Mouse (Mus musculus): Measurements from ENCODE around the gene Pbx2. TPM values are rescaled to one million over a fixed set of nuclear protein-coding genes. Genes with fewer than 3 reads are reported as not detected.

Gene Pbx2
- total and polyA plus RNA-seq, 3 experiments = 25.1 to 138 (median 35.8) TPM

GRCm38 (mm10) chr17:34631647-34632046, 40.6 kb downstream of the Pbx2 start:
- TF ChIP-seq CTCF (IDR thresholded peaks at IDR 0.05; ENCODE audit: low read depth, low read length) (no peak), GATA1 (IDR thresholded peaks at IDR 0.05; ENCODE audit: borderline replicate concordance, low read length) (no peak), GATA2 (IDR thresholded peaks at IDR 0.05; ENCODE audit: borderline replicate concordance, low read depth, low read length) (no peak), POLR2AphosphoS5 (IDR thresholded peaks at IDR 0.05; ENCODE audit: insufficient replicate concordance, low read depth, low read length) (no peak), TAL1 (conservative IDR thresholded peaks at IDR 0.05; ENCODE audit: low read depth, low read length) (no peak)
- no peaks in the 10 kb centered on the region for H3K36me3 ChIP-seq (replicated peaks)
- no peak for ATAC-seq (ENCODE audit: extremely low read depth, insufficient number of reproducible peaks, low FRiP score, poor library complexity, severe bottlenecking)
- H3K4me1 ChIP-seq (ENCODE audit: insufficient read depth, low read depth, low read length) = peaks cover 16% of the 10 kb centered on the region
- H3K4me3 ChIP-seq (ENCODE audit: low read depth, low read length) = no peak overlapping the region
- DNase-seq (ENCODE audit: low spot score) = no peak
- H3K27me3 ChIP-seq (ENCODE audit: insufficient read depth, low read length) = peaks cover 50% of the 10 kb centered on the region
- H3K9me3 ChIP-seq (replicated peaks) = no peaks in the 10 kb centered on the region

DNA sequence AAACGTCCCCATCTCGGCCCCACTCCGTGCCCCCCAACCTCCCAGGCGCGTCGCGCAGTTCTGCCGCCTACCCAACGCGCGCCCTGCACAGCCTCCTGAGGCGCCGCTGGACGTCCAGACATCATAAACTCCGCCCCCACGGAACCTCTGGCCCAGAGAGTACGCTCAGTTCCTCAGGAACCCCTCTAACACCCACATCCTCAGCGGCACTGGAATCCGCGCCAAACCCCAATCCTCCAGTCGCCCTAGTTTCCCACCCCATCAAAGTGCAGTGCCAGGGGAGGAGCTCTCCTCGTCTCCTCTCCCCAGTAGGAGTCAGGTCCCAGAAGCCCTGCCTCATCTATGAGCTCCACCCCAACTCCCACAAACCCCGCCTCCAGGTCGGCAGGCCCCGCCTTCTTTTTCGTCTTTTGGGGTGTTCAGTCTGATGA, 41.2 kb downstream of the Pbx2 start:
- Histone ChIP-seq H3K27me3 (ENCODE audit: insufficient read depth, low read length) (peaks cover 50% of the 10 kb centered on the region), H3K4me3 (ENCODE audit: low read depth, low read length) (no peak overlapping the region), H3K36me3 (replicated peaks) (no peaks in the 10 kb centered on the region), H3K9me3 (replicated peaks) (no peaks in the 10 kb centered on the region), H3K4me1 (ENCODE audit: insufficient read depth, low read depth, low read length) (peaks cover 13% of the 10 kb centered on the region)
- no peak for TF ChIP-seq GATA2 (IDR thresholded peaks at IDR 0.05; ENCODE audit: borderline replicate concordance, low read depth, low read length)
- no peak for TF ChIP-seq TAL1 (conservative IDR thresholded peaks at IDR 0.05; ENCODE audit: low read depth, low read length)
- no peak for TF ChIP-seq CTCF (IDR thresholded peaks at IDR 0.05; ENCODE audit: low read depth, low read length)
- TF ChIP-seq POLR2AphosphoS5 (IDR thresholded peaks at IDR 0.05; ENCODE audit: insufficient replicate concordance, low read depth, low read length) = no peak
- TF ChIP-seq GATA1 (IDR thresholded peaks at IDR 0.05; ENCODE audit: borderline replicate concordance, low read length) = no peak
- DNase-seq (ENCODE audit: low spot score) (no peak), ATAC-seq (ENCODE audit: extremely low read depth, insufficient number of reproducible peaks, low FRiP score, poor library complexity, severe bottlenecking) (no peak)

GRCm38 (mm10) chr17:34635671-34636070, 44.6 kb downstream of the Pbx2 start:
- ATAC-seq (ENCODE audit: extremely low read depth, insufficient number of reproducible peaks, low FRiP score, poor library complexity, severe bottlenecking) (no peak), DNase-seq (ENCODE audit: low spot score) (no peak)
- H3K36me3 ChIP-seq (replicated peaks) = no peaks in the 10 kb centered on the region
- no peak overlapping the region for H3K4me3 ChIP-seq (ENCODE audit: low read depth, low read length)
- no peaks in the 10 kb centered on the region for H3K4me1 ChIP-seq (ENCODE audit: insufficient read depth, low read depth, low read length)
- H3K9me3 ChIP-seq (replicated peaks) = no peaks in the 10 kb centered on the region
- no peak for TF ChIP-seq CTCF (IDR thresholded peaks at IDR 0.05; ENCODE audit: low read depth, low read length)
- TF ChIP-seq TAL1 (conservative IDR thresholded peaks at IDR 0.05; ENCODE audit: low read depth, low read length) = no peak
- TF ChIP-seq GATA1 (IDR thresholded peaks at IDR 0.05; ENCODE audit: borderline replicate concordance, low read length) = no peak
- TF ChIP-seq POLR2AphosphoS5 (IDR thresholded peaks at IDR 0.05; ENCODE audit: insufficient replicate concordance, low read depth, low read length) = no peak
- no peak for TF ChIP-seq GATA2 (IDR thresholded peaks at IDR 0.05; ENCODE audit: borderline replicate concordance, low read depth, low read length)
- H3K27me3 ChIP-seq (ENCODE audit: insufficient read depth, low read length) = peaks cover 41% of the 10 kb centered on the region

DNA sequence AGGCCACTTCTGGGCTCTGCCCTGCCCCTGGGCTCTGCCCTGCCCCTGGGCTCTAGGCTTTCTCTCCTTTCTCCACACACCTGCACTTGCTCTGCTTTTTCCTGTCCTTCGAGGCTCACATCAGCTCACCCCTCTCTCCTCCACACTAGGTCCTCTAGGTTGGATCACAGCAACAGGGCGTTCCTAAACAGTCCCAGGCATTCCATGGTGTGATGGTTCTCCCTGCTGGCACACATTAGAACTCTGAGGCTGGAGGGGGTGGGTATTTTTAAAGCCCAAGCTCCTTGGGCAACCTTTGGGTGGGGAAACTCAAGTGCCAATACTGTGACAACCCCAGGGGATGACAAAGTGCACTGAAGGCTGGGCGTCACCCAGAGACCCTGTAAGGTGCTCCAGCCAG, 46.4 kb downstream of the Pbx2 start:
- peaks cover 51% of the 10 kb centered on the region for H3K27me3 ChIP-seq (ENCODE audit: insufficient read depth, low read length)

GRCm38 (mm10) chr17:34639461-34640255, 48.6 kb downstream of the Pbx2 start:
- DNase-seq (ENCODE audit: low spot score) (no peak), ATAC-seq (ENCODE audit: extremely low read depth, insufficient number of reproducible peaks, low FRiP score, poor library complexity, severe bottlenecking) (no peak)
- no peak for TF ChIP-seq POLR2AphosphoS5 (IDR thresholded peaks at IDR 0.05; ENCODE audit: insufficient replicate concordance, low read depth, low read length)
- TF ChIP-seq TAL1 (conservative IDR thresholded peaks at IDR 0.05; ENCODE audit: low read depth, low read length) = no peak
- no peak for TF ChIP-seq CTCF (IDR thresholded peaks at IDR 0.05; ENCODE audit: low read depth, low read length)
- no peak for TF ChIP-seq GATA1 (IDR thresholded peaks at IDR 0.05; ENCODE audit: borderline replicate concordance, low read length)
- Histone ChIP-seq H3K9me3 (replicated peaks) (no peaks in the 10 kb centered on the region), H3K36me3 (replicated peaks) (no peaks in the 10 kb centered on the region), H3K4me3 (ENCODE audit: low read depth, low read length) (no peak overlapping the region), H3K27me3 (ENCODE audit: insufficient read depth, low read length) (peaks cover 49% of the 10 kb centered on the region), H3K4me1 (ENCODE audit: insufficient read depth, low read depth, low read length) (no peaks in the 10 kb centered on the region; the same call in 1 of the 2 replicates)

More for the DNA sequence above, 46.4 kb downstream of the Pbx2 start:
- ATAC-seq (ENCODE audit: extremely low read depth, insufficient number of reproducible peaks, low FRiP score, poor library complexity, severe bottlenecking) (no peak), DNase-seq (ENCODE audit: low spot score) (no peak)
- TF ChIP-seq TAL1 (conservative IDR thresholded peaks at IDR 0.05; ENCODE audit: low read depth, low read length) = no peak
- no peak for TF ChIP-seq POLR2AphosphoS5 (IDR thresholded peaks at IDR 0.05; ENCODE audit: insufficient replicate concordance, low read depth, low read length)
- no peak for TF ChIP-seq CTCF (IDR thresholded peaks at IDR 0.05; ENCODE audit: low read depth, low read length)
- no peak for TF ChIP-seq GATA2 (IDR thresholded peaks at IDR 0.05; ENCODE audit: borderline replicate concordance, low read depth, low read length)
- TF ChIP-seq GATA1 (IDR thresholded peaks at IDR 0.05; ENCODE audit: borderline replicate concordance, low read length) = no peak
- Histone ChIP-seq H3K36me3 (replicated peaks) (no peaks in the 10 kb centered on the region), H3K9me3 (replicated peaks) (no peaks in the 10 kb centered on the region), H3K4me1 (ENCODE audit: insufficient read depth, low read depth, low read length) (no peaks in the 10 kb centered on the region), H3K4me3 (ENCODE audit: low read depth, low read length) (no peak overlapping the region)

DNA sequence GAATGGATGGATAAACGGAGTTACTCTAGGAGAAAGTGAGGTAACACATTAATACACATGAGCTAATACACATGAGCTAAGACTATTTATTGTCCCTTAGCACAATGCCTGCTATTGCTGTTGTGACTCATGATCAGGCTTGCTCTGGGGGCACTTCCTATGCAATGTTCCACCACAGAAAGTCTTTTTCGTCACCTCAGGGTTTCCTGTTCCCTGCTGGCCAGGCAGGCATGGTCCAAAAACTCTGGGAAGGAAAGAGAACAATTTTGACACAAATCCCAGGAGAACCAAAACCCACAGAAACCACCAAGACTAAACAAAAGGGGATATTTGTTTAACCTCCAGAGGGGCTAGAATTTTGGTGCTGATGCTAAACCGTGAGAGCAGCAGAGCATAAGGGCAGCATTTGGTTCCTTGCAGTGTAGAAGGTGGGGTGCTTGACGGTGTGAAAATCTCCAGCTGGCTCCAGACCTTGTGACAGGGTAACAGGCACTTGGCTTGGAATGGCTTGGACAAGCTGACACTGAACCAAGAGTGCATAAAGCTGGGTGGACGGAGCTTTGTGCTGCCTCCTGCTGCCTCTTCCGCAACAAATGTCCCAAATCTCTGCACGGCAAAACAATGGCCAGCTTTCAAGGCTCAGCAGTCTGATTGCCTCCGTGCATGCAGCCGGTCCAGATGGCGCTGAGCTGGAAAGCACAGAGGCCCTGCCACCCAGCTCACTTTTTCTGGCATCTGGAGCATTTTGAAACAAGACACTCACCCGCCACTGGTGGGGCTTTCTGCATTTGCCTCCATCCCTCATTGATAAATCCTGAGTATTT, 49.9 kb downstream of the Pbx2 start:
- DNase-seq (ENCODE audit: low spot score) (no peak), ATAC-seq (ENCODE audit: extremely low read depth, insufficient number of reproducible peaks, low FRiP score, poor library complexity, severe bottlenecking) (no peak)
- TF ChIP-seq POLR2AphosphoS5 (IDR thresholded peaks at IDR 0.05; ENCODE audit: insufficient replicate concordance, low read depth, low read length) = no peak
- no peak for TF ChIP-seq CTCF (IDR thresholded peaks at IDR 0.05; ENCODE audit: low read depth, low read length)
- TF ChIP-seq GATA2 (IDR thresholded peaks at IDR 0.05; ENCODE audit: borderline replicate concordance, low read depth, low read length) = no peak
- TF ChIP-seq TAL1 (conservative IDR thresholded peaks at IDR 0.05; ENCODE audit: low read depth, low read length) = no peak
- TF ChIP-seq GATA1 (IDR thresholded peaks at IDR 0.05; ENCODE audit: borderline replicate concordance, low read length) = no peak
- Histone ChIP-seq H3K27me3 (ENCODE audit: insufficient read depth, low read length) (peaks cover 43% of the 10 kb centered on the region), H3K4me1 (ENCODE audit: insufficient read depth, low read depth, low read length) (peaks cover 11% of the 10 kb centered on the region), H3K9me3 (replicated peaks) (no peaks in the 10 kb centered on the region), H3K4me3 (ENCODE audit: low read depth, low read length) (no peak overlapping the region), H3K36me3 (replicated peaks) (peaks cover 7% of the 10 kb centered on the region)
